Mouse (Mus musculus) lung, embryonic 15.5 days (tissue): ENCODE measurements at regions not wholly inside any gene's neighbourhood (a gene's known extent, or its start where the extent isn't known, plus 50 kb on each side); places are given as distances from the start of the nearest gene placed in this dataset.
A peak's percentile ranks its signal among the peaks of the same experiment; 100 is the strongest.
"Not testable (repeated sequence)": the region's sequence is repeated elsewhere in the genome, so short reads cannot be mapped to it uniquely, and the experiment has no call there.

ENCODE experiments used
- ATAC-seq: fragments of 200-750 bp; cut with Nextera tagmentation; 2 replicates; pipeline ENCODE4 v1.8.0; 2017; ENCODE audit warnings: moderate number of reproducible peaks, borderline replicate concordance; ENCODE audit not compliant: low FRiP score, low TSS enrichment; ENCODE audit errors: extremely low read depth
- H3K27ac ChIP-seq: fragments of 300-500 bp; sonication (generic); 2 replicates; pipeline ENCODE4 v1.5.1; 2015; ENCODE audit warnings: moderate library complexity, mild to moderate bottlenecking, inconsistent platforms
- H3K27me3 ChIP-seq: fragments of 300-500 bp; sonication (generic); 2 replicates; pipeline ENCODE4 v1.6.1; 2015; ENCODE audit warnings: inconsistent platforms
- H3K36me3 ChIP-seq: fragments of 300-500 bp; sonication (generic); 2 replicates; pipeline ENCODE4 v1.6.1; 2015; ENCODE audit warnings: inconsistent platforms
- H3K4me1 ChIP-seq: fragments of 300-500 bp; sonication (generic); 2 replicates; pipeline ENCODE4 v1.6.1; 2015; ENCODE audit warnings: inconsistent platforms
- H3K4me2 ChIP-seq: fragments of 300-500 bp; sonication (generic); 2 replicates; pipeline ENCODE4 v1.6.1; 2015; ENCODE audit warnings: inconsistent platforms, mild to moderate bottlenecking, moderate library complexity
- H3K4me3 ChIP-seq: fragments of 300-500 bp; sonication (generic); 2 replicates; pipeline ENCODE4 v1.5.1; 2015; ENCODE audit warnings: mild to moderate bottlenecking, inconsistent platforms
- H3K9ac ChIP-seq: fragments of 300-500 bp; sonication (generic); 2 replicates; pipeline ENCODE4 v1.6.1; 2015; ENCODE audit warnings: inconsistent platforms
- H3K9me3 ChIP-seq: fragments of 300-500 bp; sonication (generic); 2 replicates; pipeline ENCODE4 v1.6.1; 2016; ENCODE audit warnings: inconsistent platforms
- WGBS: fragments of 180-500 bp; shearing (Covaris S2); methylation state at CpG from one replicate; pipeline ENCODE4 v1.1.7; 2015; 5-methylcytosine and 5-hydroxymethylcytosine counted together

DNA sequence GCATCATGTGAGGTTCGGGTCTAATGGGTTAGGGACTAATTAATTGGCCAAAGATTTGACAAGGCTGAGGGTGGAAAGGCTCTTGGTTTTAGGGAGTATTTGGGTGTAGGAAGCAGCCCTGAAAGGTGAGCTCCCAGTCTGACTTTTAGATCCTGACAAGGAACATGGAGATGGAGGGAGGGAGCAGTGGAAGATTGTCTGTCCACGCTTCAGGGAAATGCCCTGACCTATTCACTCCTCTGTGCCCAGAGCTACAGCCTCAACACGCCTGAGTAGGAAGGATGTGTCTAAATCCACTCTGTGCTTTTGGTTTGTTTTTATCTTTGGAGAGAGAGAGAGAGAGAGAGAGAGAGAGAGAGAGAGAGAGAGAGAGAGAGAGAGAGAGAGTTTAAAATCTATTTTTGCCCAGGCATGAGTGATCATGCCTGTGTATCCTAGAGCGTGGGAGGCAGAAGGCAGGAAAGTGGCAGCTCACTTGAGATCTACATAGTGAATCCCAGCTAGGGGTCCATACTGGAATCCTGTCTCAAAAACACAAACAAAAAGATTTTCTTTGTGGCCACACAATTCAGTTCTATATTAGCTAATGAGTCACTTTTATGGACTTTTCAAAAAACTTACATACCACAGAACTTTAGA is 511.5 kb upstream of the Tbl1xr1 start:
- no peaks in the 10 kb centered on the region for H3K27me3 ChIP-seq
- H3K27ac ChIP-seq: peak overlapping the region; percentile 87
- ATAC-seq: no peak
- H3K9ac ChIP-seq: no peak overlapping the region
- H3K4me3 ChIP-seq: no peak overlapping the region
- 41% methylated on average over 4 of the region's 4 CpGs for WGBS
- H3K36me3 ChIP-seq: no peaks in the 10 kb centered on the region
- peaks cover 25% of the 10 kb centered on the region for H3K4me1 ChIP-seq
- no peak overlapping the region for H3K4me2 ChIP-seq
- no peaks in the 10 kb centered on the region for H3K9me3 ChIP-seq

DNA sequence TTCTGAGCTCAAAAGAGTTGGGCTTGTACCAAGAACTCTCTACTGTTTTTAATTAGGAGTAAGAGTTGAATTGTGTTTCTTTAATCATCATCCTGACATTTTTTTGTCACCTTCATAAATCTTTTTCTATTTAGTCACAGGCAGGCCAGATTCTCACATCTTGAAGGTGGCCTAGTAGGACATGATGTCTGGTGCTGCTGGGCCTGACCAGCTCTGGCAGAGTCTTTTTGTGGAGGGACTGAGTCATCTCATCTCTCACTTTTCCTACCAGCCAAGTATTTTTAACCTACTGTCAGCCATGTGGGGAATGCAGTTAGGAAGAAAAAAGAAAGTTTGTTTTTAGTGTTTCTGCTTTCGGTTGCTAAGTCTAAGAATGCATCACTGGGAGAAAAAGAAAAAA is 506.7 kb upstream of the Tbl1xr1 start:
- H3K27ac ChIP-seq: no peak overlapping the region
- no peak overlapping the region for H3K4me2 ChIP-seq
- WGBS: 63% methylated on average over 1 of the region's 1 CpGs

DNA sequence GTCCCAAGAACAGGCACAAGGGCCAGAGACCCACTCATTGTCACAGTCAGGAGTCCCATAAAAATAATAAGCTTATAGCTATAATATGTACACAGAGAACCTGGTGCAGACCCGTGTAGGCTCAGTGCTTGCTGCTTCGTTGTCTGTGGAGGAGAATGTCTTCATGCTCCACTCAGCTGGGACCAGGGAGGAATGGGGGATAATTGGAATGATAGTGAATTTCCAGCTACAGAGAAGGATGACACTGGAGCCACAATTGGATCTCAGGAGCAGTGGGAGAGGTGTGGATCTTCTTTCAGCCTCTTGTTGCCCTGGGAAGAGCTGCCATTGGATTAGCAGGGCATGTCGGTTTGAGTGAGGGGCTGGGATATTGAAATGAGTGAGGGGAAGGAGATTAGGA is 497.8 kb upstream of the Tbl1xr1 start:
- WGBS: 74% methylated on average over 3 of the region's 3 CpGs
- Histone ChIP-seq H3K9ac (no peak overlapping the region), H3K4me3 (no peak overlapping the region), H3K36me3 (no peaks in the 10 kb centered on the region), H3K27ac (no peak overlapping the region), H3K4me1 (no peaks in the 10 kb centered on the region), H3K27me3 (no peaks in the 10 kb centered on the region), H3K9me3 (no peaks in the 10 kb centered on the region), H3K4me2 (no peak overlapping the region)
- no peak for ATAC-seq

More for the DNA sequence above, 506.7 kb upstream of the Tbl1xr1 start:
- H3K4me3 ChIP-seq: no peak overlapping the region
- no peak for ATAC-seq
- H3K27me3 ChIP-seq: no peaks in the 10 kb centered on the region
- H3K36me3 ChIP-seq: no peaks in the 10 kb centered on the region
- no peaks in the 10 kb centered on the region for H3K9me3 ChIP-seq
- H3K9ac ChIP-seq: no peak overlapping the region
- H3K4me1 ChIP-seq: peaks cover 11% of the 10 kb centered on the region

DNA sequence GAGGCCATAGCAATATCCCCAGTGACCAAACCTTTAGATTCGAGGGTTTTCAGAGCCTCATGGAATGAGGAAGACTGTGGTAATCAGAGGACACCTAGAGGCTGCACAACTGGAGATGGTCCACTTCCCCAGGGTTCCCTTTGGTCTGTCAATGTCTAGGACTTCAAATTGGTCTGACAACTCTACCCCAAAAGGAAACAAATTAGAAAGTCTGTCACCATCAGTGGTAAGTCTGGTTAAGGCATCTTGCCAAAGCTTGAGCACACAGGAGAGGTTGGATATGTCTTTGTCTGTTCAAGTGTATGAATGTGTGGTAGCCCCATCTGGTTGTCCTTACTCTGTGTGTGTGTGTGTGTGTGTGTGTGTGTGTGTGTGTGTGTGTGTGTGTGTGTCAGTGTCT is 494.3 kb upstream of the Tbl1xr1 start:
- H3K36me3 ChIP-seq: no peaks in the 10 kb centered on the region
- H3K9ac ChIP-seq: no peak overlapping the region
- H3K4me3 ChIP-seq: no peak overlapping the region
- H3K27me3 ChIP-seq: no peaks in the 10 kb centered on the region
- H3K9me3 ChIP-seq: no peaks in the 10 kb centered on the region
- no peak overlapping the region for H3K4me2 ChIP-seq
- ATAC-seq: no peak
- H3K4me1 ChIP-seq: no peaks in the 10 kb centered on the region
- 70% methylated on average over 1 of the region's 1 CpGs for WGBS
- H3K27ac ChIP-seq: no peak overlapping the region

DNA sequence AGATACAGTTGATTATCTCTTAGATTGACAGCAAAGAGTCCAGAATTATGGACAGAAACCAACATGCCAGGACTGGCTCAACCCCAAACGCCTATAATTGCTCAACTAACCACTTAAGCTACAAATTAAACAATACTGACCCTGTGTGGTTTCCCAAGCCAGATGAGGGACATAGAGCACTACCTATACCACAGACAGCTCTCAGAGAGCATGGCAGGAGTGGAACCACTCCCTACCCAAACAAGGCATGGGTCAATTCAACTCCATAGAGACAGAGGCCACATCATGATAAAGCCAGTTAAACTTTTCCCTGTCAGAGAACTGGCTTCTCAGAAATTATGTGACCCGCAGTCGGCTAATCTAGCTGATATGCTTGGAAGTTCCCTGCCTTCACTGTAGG is 490.7 kb upstream of the Tbl1xr1 start:
- no peak overlapping the region for H3K4me3 ChIP-seq
- H3K27ac ChIP-seq: no peak overlapping the region
- no peak for ATAC-seq
- 77% methylated on average over 3 of the region's 3 CpGs for WGBS
- no peaks in the 10 kb centered on the region for H3K4me1 ChIP-seq
- H3K27me3 ChIP-seq: no peaks in the 10 kb centered on the region
- no peaks in the 10 kb centered on the region for H3K36me3 ChIP-seq
- H3K9ac ChIP-seq: no peak overlapping the region
- H3K4me2 ChIP-seq: no peak overlapping the region
- no peaks in the 10 kb centered on the region for H3K9me3 ChIP-seq

DNA sequence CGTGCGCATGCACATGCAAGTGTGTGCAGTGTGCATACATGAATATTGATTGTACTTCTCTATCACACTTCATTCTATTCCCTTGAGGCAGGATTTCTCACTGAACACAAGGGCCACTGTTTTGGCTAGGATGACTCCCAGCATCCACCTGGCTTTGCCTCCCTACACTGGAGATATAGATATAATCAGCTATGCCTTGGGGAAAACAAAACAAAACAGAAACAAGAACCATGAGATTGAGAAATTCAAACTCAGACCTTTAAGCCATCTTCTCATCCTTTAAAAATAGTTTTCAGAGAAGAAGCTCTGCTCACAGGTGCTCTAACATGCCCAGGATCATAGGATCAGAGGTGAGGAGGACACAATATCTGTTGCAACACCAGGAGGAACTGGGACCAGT is 469.6 kb upstream of the Tbl1xr1 start:
- Histone ChIP-seq H3K4me3 (no peak overlapping the region), H3K4me1 (no peaks in the 10 kb centered on the region), H3K36me3 (no peaks in the 10 kb centered on the region), H3K9me3 (no peaks in the 10 kb centered on the region), H3K9ac (no peak overlapping the region), H3K27ac (no peak overlapping the region), H3K27me3 (no peaks in the 10 kb centered on the region), H3K4me2 (no peak overlapping the region)
- no peak for ATAC-seq
- 98% methylated on average over 2 of the region's 2 CpGs for WGBS

DNA sequence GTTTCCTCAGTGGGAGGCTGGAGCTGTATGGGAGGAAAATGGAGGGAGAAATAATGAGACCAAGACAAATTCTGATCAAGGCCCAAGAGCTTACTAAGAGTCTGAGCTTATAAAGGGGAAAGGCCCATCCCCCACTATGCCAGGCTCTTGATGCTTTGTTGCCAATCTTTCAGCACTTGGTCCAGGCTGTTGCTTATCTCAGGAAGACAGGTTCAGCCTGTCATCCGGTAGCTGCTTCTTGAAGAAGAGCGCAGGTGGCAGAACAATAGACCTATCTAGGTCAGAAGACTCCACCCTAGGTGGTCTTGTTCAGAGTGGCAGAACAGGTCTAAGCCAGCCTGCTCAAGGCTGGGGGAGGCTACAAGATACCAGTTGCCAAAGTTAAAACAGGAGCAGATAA is 466.2 kb upstream of the Tbl1xr1 start:
- Histone ChIP-seq H3K9ac (no peak overlapping the region), H3K4me1 (no peaks in the 10 kb centered on the region), H3K36me3 (no peaks in the 10 kb centered on the region), H3K27ac (no peak overlapping the region), H3K27me3 (no peaks in the 10 kb centered on the region), H3K4me2 (no peak overlapping the region), H3K9me3 (no peaks in the 10 kb centered on the region), H3K4me3 (no peak overlapping the region)
- no peak for ATAC-seq
- 78% methylated on average over 2 of the region's 2 CpGs for WGBS

DNA sequence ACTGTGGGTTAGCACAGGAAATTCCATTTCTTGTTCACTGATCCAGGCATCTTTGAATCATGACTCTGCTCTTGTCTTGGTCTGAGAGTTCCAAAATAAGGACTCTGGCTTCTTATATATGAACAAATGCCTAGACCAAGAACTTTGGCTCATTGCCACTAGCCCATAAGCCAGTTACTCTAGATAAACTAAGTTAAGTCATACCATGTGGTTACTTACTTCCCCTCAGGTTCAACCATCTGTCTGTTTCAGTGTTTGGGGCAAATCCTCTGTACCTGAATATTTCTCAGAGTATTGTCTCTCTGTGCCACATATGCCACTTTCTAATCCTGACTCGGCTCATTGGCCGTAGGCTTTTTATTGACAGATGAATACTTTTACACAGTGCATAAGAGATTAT is 454.7 kb upstream of the Tbl1xr1 start:
- H3K27me3 ChIP-seq: no peaks in the 10 kb centered on the region
- no peak overlapping the region for H3K9ac ChIP-seq
- H3K9me3 ChIP-seq: no peaks in the 10 kb centered on the region
- H3K4me3 ChIP-seq: no peak overlapping the region
- 87% methylated on average over 2 of the region's 2 CpGs for WGBS
- peaks cover 16% of the 10 kb centered on the region for H3K4me1 ChIP-seq
- no peak overlapping the region for H3K4me2 ChIP-seq
- no peak for ATAC-seq
- no peak overlapping the region for H3K27ac ChIP-seq
- H3K36me3 ChIP-seq: no peaks in the 10 kb centered on the region

DNA sequence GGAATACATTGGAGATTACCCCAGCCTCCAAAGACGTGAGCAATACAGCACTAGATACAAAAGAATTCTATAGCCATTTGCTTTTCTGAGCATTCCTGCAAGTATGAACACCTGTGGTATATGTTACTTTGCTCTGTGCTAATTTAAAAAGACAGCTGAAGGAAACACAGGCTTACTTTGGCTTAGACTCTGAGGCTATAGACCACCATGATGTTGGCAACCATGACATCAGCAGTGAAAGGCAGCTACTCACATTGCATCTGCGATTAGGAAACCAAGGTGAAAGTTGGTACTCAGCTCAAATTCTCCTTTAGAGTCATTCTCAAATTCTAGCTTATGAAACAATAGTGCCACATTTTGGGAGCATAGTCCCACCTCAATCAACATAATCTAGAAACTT is 451.4 kb upstream of the Tbl1xr1 start:
- H3K9me3 ChIP-seq: no peaks in the 10 kb centered on the region
- no peak overlapping the region for H3K9ac ChIP-seq
- no peak for ATAC-seq
- no peak overlapping the region for H3K4me3 ChIP-seq
- no peaks in the 10 kb centered on the region for H3K36me3 ChIP-seq
- peak overlapping the region; percentile 80; the same call in 1 of the 2 replicates for H3K27ac ChIP-seq
- no peak overlapping the region for H3K4me2 ChIP-seq
- WGBS: 92% methylated on average over 2 of the region's 2 CpGs
- no peaks in the 10 kb centered on the region for H3K27me3 ChIP-seq
- H3K4me1 ChIP-seq: peaks cover 16% of the 10 kb centered on the region

DNA sequence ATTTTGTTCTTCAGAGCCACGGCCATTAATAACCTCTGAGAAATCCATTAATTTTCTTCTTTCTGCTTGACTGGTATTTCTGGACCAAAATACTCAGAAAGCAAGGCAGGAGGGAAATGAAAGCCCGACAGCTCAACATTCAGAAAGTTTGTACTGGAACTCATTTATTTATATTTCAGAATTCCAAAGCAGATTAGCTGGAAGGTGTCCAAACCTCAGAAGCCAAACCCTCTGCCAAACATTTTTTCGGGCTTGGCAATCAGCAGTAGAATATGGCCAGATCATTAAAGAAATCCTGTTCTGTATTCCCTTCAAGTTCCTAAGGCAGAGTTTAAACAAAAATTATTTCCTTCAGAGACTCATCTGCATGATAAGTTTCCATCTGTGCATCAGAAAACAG is 450.4 kb upstream of the Tbl1xr1 start:
- peak; percentile 62; the same call in 1 of the 2 replicates for ATAC-seq
- WGBS: 4% methylated on average over 3 of the region's 3 CpGs

DNA sequence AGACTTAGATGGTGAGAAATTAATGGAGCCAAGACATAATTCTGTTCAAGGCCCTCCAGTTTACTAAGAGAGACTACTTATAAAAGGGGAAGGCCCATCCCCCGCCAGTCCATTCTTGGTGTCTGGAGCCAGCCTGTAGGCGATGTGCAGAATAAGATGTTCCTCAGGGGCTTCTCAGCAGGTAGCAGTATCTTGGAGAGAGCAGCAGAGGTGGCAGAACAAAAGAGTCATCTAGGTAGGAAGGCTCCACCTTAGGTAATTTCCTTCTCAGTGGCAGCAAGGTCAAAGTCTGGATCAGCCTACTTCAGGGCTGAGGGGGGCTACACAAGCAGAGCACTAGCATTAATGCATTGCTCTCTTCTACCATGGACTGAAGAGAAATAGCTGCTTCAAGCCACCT is 449.4 kb upstream of the Tbl1xr1 start:
- not testable (repeated sequence) for H3K9me3 ChIP-seq, H3K9ac ChIP-seq, H3K4me2 ChIP-seq, H3K4me3 ChIP-seq, H3K27me3 ChIP-seq, H3K36me3 ChIP-seq, ATAC-seq
- 91% methylated on average over 2 of the region's 2 CpGs for WGBS
- peaks cover 16% of the 10 kb centered on the region for H3K4me1 ChIP-seq
- peak overlapping the region; percentile 32; the same call in 1 of the 2 replicates for H3K27ac ChIP-seq

More for the DNA sequence above, 450.4 kb upstream of the Tbl1xr1 start:
- no peaks in the 10 kb centered on the region for H3K9me3 ChIP-seq
- H3K27ac ChIP-seq: peak overlapping the region; percentile 80
- H3K27me3 ChIP-seq: no peaks in the 10 kb centered on the region
- H3K9ac ChIP-seq: no peak overlapping the region
- peaks cover 16% of the 10 kb centered on the region for H3K4me1 ChIP-seq
- H3K4me3 ChIP-seq: no peak overlapping the region
- H3K36me3 ChIP-seq: no peaks in the 10 kb centered on the region
- peak overlapping the region; percentile 3; the same call in 1 of the 2 replicates for H3K4me2 ChIP-seq

DNA sequence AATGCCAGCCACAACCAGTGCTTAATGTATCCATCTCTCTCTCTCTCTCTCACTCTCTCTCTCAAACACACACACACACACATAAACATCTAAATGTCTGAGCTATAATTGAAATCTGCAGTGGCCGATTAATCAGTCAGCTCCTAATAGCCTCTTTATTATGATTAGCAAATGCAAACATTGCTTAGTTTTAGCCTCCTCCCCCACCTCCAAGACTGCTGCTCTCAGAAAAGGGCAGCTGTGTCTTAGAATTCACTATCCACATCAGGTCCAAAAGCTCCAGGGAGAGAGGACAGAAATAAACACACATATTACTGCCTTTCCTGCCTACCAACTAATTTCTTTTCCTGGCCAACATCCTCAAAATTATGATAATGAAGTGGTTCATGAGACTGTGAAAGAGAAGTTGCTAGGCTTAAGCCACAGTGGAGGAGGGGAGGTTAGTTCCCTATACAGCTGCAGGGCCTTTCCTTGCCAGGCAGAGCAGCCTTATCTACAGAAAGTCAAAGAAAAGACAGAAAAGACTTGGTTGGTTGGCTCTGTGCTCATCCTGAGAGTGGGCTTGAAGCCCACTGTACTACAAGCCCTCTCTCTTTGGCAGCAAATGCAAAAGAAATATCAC is 442.7 kb upstream of the Tbl1xr1 start:
- no peaks in the 10 kb centered on the region for H3K36me3 ChIP-seq
- peak overlapping the region; percentile 70 for H3K27ac ChIP-seq
- no peak overlapping the region for H3K4me2 ChIP-seq
- H3K9me3 ChIP-seq: no peaks in the 10 kb centered on the region
- ATAC-seq: peak; percentile 95
- no peak overlapping the region for H3K4me3 ChIP-seq
- 3% methylated on average over 1 of the region's 1 CpGs for WGBS
- H3K4me1 ChIP-seq: peaks cover 13% of the 10 kb centered on the region
- H3K9ac ChIP-seq: no peak overlapping the region
- H3K27me3 ChIP-seq: no peaks in the 10 kb centered on the region
